Mouse (Mus musculus) liver, embryonic 14.5 days (tissue): ENCODE measurements around the gene Carns1.

Experiments
- CTCF ChIP-seq: IDR thresholded peaks from 2 replicates; pipeline ENCODE4 v1.5.1; 2016; ENCODE audit warnings: antibody characterized with exemption, low read depth, control low read depth
- EP300 ChIP-seq: IDR thresholded peaks from 2 replicates; pipeline ENCODE4 v1.6.1; 2016; ENCODE audit warnings: antibody characterized with exemption, low read depth

DNA sequence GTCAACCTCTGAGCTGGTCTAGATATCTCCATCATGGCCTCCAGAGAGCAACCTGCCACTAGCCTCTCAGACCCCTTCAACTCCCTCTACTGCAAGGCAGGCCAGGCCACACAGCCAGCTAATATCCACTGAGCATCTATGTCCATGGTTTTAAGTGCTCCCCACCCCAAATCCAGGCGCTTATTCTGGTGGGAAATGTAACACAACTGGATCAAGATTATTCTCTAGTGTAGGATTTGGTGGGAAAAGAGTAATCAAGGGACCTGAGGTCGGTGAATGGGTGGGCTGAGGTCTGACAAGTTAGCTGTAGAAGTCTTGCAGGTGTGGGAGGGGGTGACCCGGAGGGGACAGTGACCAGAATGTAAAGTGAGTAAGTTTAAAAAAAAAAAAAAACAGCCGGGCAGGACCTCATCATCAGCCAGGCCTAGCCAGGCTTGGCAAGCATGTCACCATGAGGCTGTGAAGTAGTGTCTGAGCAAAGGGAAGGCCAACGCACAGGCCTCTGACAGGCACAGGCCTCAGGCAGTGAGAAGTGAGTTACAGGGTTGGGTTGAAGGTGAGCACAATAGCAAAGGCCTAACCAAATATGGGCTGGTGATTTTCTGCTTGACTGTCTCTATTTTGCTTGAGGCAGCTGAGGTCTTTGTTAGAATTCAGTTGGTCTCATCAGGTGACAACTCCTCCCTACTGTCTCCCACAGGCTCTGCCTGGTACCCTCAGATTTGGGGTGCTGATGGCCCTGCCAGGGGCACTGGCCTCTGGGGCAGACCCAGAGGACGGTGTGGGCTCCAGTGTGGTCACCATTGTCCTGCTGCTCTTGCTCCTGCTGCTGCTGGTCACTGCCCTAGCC is 19.8 kb downstream of the Carns1 start:
- TF ChIP-seq CTCF (no peak), EP300 (no peak)
